Mouse (Mus musculus) spleen, postnatal 36 days (tissue): ENCODE measurements around the gene Zmynd8.
"Not testable (repeated sequence)": the region's sequence is repeated elsewhere in the genome, so short reads cannot be mapped to it uniquely, and the experiment has no call there.

Source experiments
- DNase-seq, 2 experiments: peaks; one replicate each; pipeline ENCODE4 v3.0.0; 2022; ENCODE audit warnings: low spot score in 2 of 2, mixed read lengths in 1 of 2

Gene Zmynd8

DNA sequence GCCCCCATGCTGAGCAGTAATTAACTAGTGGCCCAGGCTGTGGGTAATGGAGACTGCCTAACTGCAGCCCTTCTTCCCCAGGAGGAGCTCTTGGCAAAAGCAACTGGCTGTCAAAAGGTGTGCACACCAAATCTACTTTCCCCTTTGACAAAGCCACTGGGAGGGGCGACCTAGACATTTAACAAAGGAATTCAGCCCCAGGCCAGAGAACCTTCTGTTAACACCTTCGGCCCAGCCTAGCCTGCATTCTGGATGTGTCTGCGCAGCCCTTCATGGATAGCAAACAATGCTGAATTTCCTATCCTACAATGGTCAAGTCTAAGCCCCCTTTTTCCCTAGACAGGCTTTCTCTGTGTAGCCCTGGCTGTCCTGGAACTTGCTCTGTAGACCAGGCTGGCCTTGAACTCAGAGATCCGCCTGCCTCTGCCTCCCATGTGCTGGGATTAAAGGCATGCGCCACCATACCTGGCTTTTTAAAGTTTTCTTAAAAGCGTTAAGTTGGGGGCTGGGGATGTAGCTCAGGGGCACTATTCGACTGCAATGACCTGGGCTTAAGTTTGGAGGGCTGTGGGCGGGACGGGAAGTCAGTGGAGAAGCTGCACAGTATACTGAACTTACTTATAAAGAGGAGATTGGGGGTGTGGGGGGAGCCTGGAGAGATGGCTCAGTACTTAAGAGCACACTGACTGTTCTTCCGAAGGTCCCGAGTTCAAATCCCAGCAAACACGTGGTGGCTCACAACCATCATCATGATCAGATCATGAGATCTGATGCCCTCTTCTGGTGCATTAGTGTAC lies 90.4 kb downstream of the Zmynd8 start:
- no peak for DNase-seq

DNA sequence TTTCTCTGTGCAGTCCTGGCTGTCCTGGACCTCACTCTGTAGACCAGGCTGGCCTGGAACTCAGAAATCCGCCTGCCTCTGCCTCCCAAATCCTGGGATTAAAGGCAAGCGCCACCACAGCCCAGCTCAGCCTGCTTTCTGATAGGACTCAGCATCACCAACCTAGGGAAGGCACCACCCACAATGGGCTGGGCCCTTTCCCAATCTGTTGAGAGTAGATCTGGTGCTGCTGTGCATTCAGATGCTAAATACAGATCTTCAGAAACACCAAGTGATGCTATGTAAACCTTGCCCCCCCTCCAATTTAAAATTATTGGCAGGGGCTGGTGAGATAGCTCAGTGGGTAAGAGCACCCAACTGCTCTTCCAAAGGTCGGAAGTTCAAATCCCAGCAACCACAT lies 98.6 kb downstream of the Zmynd8 start:
- not testable (repeated sequence) for DNase-seq

DNA sequence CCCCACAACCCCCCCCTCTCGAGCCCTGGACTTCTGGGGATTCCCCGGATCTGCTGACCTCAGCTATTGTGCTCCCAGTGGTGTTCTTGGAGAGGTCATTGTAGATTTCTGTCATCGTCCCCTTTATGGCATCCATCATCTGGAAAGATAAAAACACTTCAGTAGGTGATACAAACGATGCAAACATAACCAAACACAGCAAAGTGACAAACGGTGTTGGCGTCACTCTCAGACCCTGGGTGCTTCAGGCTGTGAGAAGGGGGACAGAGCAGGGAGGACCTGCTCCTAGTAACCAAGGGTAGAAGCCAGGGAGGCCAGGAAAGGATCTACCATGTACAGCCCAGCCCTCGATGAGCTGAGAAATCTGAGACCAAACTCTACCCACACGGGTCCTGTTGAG lies 100.9 kb downstream of the Zmynd8 start:
- DNase-seq = no peak

- no peak for DNase-seq
Measured at GRCm38 (mm10) chr2:165793283-165793638, 105.6 kb downstream of the Zmynd8 start.

- DNase-seq = peak; percentile 47 to 54
Measured at GRCm38 (mm10) chr2:165792431-165793282, 106.2 kb downstream of the Zmynd8 start.

- DNase-seq = peak in 1 of 2 experiments; percentile 43
Measured at GRCm38 (mm10) chr2:165791657-165792056, 107.2 kb downstream of the Zmynd8 start.

GRCm38 (mm10) chr2:165791026-165791425 lies 107.8 kb downstream of the Zmynd8 start:
- no peak for DNase-seq

DNA sequence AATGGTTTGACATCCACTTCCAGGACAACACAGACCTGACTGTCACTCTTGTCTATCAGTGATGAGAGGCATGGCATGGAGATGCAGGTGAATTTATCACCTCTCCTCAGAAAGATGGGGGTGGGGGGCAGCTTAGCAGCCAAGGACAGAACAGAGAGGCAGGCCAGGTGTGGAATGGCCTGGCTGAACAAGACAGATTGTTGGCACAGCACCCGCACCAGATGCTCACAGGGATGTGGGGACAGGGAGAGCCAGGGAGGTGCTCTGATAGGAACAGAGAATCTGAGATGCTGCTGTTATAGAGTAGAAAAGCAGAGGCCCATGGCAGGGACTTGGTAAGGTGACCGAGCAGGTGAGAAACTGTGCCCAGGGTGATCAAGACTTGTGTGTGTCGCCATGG lies 109.1 kb downstream of the Zmynd8 start:
- no peak for DNase-seq

GRCm38 (mm10) chr2:165788796-165789195 lies 110.0 kb downstream of the Zmynd8 start:
- DNase-seq = no peak

- peak; percentile 27 to 28 for DNase-seq
Measured at GRCm38 (mm10) chr2:165788005-165788404, 110.8 kb downstream of the Zmynd8 start.

- DNase-seq = no peak
Measured at GRCm38 (mm10) chr2:165786467-165786866, 112.3 kb downstream of the Zmynd8 start.

- no peak for DNase-seq
Measured at GRCm38 (mm10) chr2:165785312-165786036, 113.3 kb downstream of the Zmynd8 start.

- peak; percentile 43 to 52 for DNase-seq
Measured at GRCm38 (mm10) chr2:165782324-165782723, 116.5 kb downstream of the Zmynd8 start.

- peak; percentile 38 to 51 for DNase-seq
Measured at GRCm38 (mm10) chr2:165778927-165779326, 119.9 kb downstream of the Zmynd8 start.

DNA sequence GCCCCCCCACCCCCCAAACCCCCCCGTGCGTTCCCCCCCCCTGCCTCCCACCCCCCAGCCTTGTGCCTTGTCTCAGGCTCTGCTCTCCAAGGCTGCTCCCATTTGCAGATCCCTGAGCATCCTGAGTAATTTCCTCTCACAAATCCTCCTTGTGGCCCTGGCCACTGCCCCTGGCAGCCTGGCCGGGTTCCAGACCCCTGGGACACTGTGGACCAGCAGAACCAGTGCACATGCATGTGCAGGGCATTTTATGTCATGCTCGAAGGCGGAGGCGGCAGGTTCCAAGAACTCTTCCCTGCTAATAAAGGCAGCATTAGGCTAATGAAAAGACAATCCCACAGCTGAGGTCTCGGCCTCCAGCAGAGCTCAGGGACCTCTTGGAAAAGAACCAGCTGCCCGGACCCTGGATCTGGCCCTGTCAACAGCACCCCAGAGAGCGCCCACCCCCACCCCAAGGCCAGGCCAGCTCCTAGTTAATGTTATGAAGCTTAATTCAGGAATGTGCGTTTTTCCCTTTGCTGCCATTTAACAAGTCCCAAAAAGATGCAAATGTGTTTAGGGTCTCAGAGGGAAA lies 129.4 kb downstream of the Zmynd8 start:
- DNase-seq = no peak

DNA sequence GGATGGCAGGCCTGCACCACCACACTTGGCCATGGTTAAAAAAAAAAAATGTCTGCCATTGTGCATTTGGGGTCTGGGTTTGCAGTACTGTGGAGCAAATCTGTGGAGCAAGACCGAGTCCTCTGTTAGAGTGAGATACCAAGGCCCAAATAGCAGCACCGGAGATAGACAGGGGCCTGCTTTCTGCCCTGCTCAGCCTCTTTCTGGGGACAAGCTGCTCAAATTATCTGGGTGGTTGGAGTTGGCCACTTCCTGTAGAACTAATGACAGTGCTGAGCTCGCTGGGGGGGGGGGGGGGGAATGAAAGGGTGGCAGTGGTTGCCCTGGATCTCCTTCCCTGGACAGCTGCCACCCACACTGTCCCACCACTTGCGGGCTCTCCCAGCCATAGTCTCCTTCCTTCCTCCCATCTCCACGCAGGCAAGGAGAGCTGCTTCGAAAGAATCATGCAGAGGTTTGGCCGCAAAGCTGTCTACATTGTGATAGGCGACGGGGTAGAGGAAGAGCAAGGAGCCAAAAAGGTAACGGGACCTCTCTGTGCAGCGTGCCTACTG lies 129.9 kb downstream of the Zmynd8 start:
- DNase-seq = no peak

DNA sequence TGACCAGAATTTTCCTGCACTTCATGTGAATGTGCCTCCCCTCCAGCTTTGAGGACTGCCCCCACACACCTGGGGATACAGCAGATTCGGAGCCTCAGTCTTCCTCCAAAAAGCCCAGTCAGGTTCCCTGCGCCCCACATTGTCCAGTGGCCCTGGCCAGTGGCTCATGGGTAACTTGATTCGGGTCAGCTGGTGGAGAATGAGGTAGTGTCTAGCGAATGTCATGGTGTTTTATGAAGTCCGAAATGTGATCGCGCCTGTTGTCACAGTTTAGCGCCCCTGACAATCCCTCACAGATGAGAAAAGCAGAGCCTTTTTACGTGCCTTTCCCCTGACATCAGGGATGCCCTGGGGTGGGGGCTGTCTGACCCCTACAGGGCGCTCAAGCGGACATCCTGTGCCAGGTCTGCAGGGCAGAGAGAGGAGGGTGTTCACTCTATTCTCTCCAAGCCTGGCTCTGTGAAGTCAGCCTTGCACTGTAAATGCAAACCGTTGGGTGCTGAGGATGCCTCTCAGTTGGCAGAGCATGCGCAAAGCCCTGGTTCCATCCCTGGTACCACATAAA lies 139.3 kb downstream of the Zmynd8 start:
- no peak for DNase-seq

- DNase-seq = no peak
Measured at GRCm38 (mm10) chr2:165758534-165758933, 140.3 kb downstream of the Zmynd8 start.

- no peak for DNase-seq
Measured at GRCm38 (mm10) chr2:165757799-165758198, 141.0 kb downstream of the Zmynd8 start.

GRCm38 (mm10) chr2:165752704-165753103 lies 146.1 kb downstream of the Zmynd8 start:
- no peak for DNase-seq

GRCm38 (mm10) chr2:165751068-165751467 lies 147.7 kb downstream of the Zmynd8 start:
- DNase-seq = no peak
